Mouse (Mus musculus): ENCODE data around the gene Il27ra. TPM values are rescaled to one million over a fixed set of nuclear protein-coding genes. Genes with fewer than 3 reads are reported as not detected.
"Not testable (repeated sequence)": the region's sequence is repeated elsewhere in the genome, so short reads cannot be mapped to it uniquely, and the experiment has no call there.

Il27ra gene
- total RNA-seq, 2 experiments from 2014 or later: 0.90 to 1.9 TPM

- ATAC-seq (replicated peaks; ENCODE audit: poor library complexity, severe bottlenecking): peak; percentile 62
Observed at GRCm38 (mm10) chr8:83998231-83999056, 43.9 kb downstream of the Il27ra start.

GRCm38 (mm10) chr8:83997511-83998141 is 44.8 kb downstream of the Il27ra start, which contains the start of gene Samd1:
TSS of gene Samd1 (plus strand) at chr8:83997672.
- no peak for ATAC-seq (replicated peaks; ENCODE audit: poor library complexity, severe bottlenecking)

- peak; percentile 69 for ATAC-seq (replicated peaks; ENCODE audit: poor library complexity, severe bottlenecking)
Observed at GRCm38 (mm10) chr8:83996567-83997505, 45.6 kb downstream of the Il27ra start.

GRCm38 (mm10) chr8:83995973-83996372 is 46.4 kb downstream of the Il27ra start:
- no peak for ATAC-seq (replicated peaks; ENCODE audit: poor library complexity, severe bottlenecking)

- ATAC-seq (replicated peaks; ENCODE audit: poor library complexity, severe bottlenecking): no peak
Observed at GRCm38 (mm10) chr8:83994030-83994429, 48.4 kb downstream of the Il27ra start.

GRCm38 (mm10) chr8:83992488-83992887 is 49.9 kb downstream of the Il27ra start:
- no peak for ATAC-seq (replicated peaks; ENCODE audit: poor library complexity, severe bottlenecking)

GRCm38 (mm10) chr8:83990170-83990569 is 52.2 kb downstream of the Il27ra start:
- no peak for ATAC-seq (replicated peaks; ENCODE audit: poor library complexity, severe bottlenecking)

GRCm38 (mm10) chr8:83989243-83989642 is 53.1 kb downstream of the Il27ra start:
- ATAC-seq (replicated peaks; ENCODE audit: poor library complexity, severe bottlenecking): peak; percentile 96

GRCm38 (mm10) chr8:83983222-83983621 is 59.2 kb downstream of the Il27ra start:
- not testable (repeated sequence) for ATAC-seq (replicated peaks; ENCODE audit: poor library complexity, severe bottlenecking)

GRCm38 (mm10) chr8:83982449-83982848 is 59.9 kb downstream of the Il27ra start:
- ATAC-seq (replicated peaks; ENCODE audit: poor library complexity, severe bottlenecking): no peak

- no peak for ATAC-seq (replicated peaks; ENCODE audit: poor library complexity, severe bottlenecking)
Observed at GRCm38 (mm10) chr8:83981533-83981932, 60.9 kb downstream of the Il27ra start.

GRCm38 (mm10) chr8:83980845-83981244 is 61.5 kb downstream of the Il27ra start:
- ATAC-seq (replicated peaks; ENCODE audit: poor library complexity, severe bottlenecking): no peak

Other genes with a start within 250 kb of the Il27ra start
- gene Adgrl1, start 142.5 kb downstream of the Il27ra start, total RNA-seq (2014; fragmentation: Nextera tagmentation): 1.4 and 2.4 TPM in 2 replicates
- gene Adgrl1, start 142.5 kb downstream of the Il27ra start, total RNA-seq (2017): 2.4 and 3.6 TPM in 2 replicates
- gene Gm10644, start 87.4 kb downstream of the Il27ra start, total RNA-seq (2014; fragmentation: Nextera tagmentation): not detected in 2 replicates
- gene Gm10644, start 87.4 kb downstream of the Il27ra start, total RNA-seq (2017): not detected in 2 replicates
- gene Asf1b, start 87.1 kb downstream of the Il27ra start, total RNA-seq (2014; fragmentation: Nextera tagmentation): 36.8 and 53.8 TPM in 2 replicates
- 29.8 and 33.2 TPM in 2 replicates for gene Asf1b, start 87.1 kb downstream of the Il27ra start, total RNA-seq (2017)
- 36.4 and 39.3 TPM in 2 replicates for gene Prkaca, start 69.6 kb downstream of the Il27ra start, total RNA-seq (2014; fragmentation: Nextera tagmentation)
- gene Prkaca, start 69.6 kb downstream of the Il27ra start, total RNA-seq (2017): 18.2 and 20.3 TPM in 2 replicates
- 58.8 and 66.1 TPM in 2 replicates for gene Samd1, start 44.9 kb downstream of the Il27ra start, total RNA-seq (2014; fragmentation: Nextera tagmentation)
- 37.5 and 60.0 TPM in 2 replicates for gene Samd1, start 44.9 kb downstream of the Il27ra start, total RNA-seq (2017)
- gene 1700067K01Rik, start 41.1 kb downstream of the Il27ra start, total RNA-seq (2014; fragmentation: Nextera tagmentation): 2.3 TPM in 1 of 2 replicates, not detected in the other
- not detected in 2 replicates for gene 1700067K01Rik, start 41.1 kb downstream of the Il27ra start, total RNA-seq (2017)
- gene 2210011C24Rik, start 30.4 kb downstream of the Il27ra start, total RNA-seq (2014; fragmentation: Nextera tagmentation): not detected in 2 replicates
- not detected in 2 replicates for gene 2210011C24Rik, start 30.4 kb downstream of the Il27ra start, total RNA-seq (2017)
- not detected in 2 replicates for gene Palm3, start 21.1 kb downstream of the Il27ra start, total RNA-seq (2014; fragmentation: Nextera tagmentation)
- gene Palm3, start 21.1 kb downstream of the Il27ra start, total RNA-seq (2017): not detected in 2 replicates
- gene Rln3, start 2.4 kb upstream of the Il27ra start, total RNA-seq (2014; fragmentation: Nextera tagmentation): not detected in 2 replicates
- gene Rln3, start 2.4 kb upstream of the Il27ra start, total RNA-seq (2017): not detected in 2 replicates
- 0.90 and 1.5 TPM in 2 replicates for gene Gm10643, start 22.5 kb upstream of the Il27ra start, total RNA-seq (2014; fragmentation: Nextera tagmentation)
- gene Gm10643, start 22.5 kb upstream of the Il27ra start, total RNA-seq (2017): 0.34 and 1.8 TPM in 2 replicates
- 6.9 and 13.6 TPM in 2 replicates for gene Rfx1, start 24.2 kb upstream of the Il27ra start, total RNA-seq (2014; fragmentation: Nextera tagmentation)
- gene Rfx1, start 24.2 kb upstream of the Il27ra start, total RNA-seq (2017): 3.1 and 4.3 TPM in 2 replicates
- 19.9 and 23.9 TPM in 2 replicates for gene Dcaf15, start 62.2 kb upstream of the Il27ra start, total RNA-seq (2014; fragmentation: Nextera tagmentation)
- gene Dcaf15, start 62.2 kb upstream of the Il27ra start, total RNA-seq (2017): 15.2 and 16.9 TPM in 2 replicates
- gene Podnl1, start 83.4 kb upstream of the Il27ra start, total RNA-seq (2014; fragmentation: Nextera tagmentation): 0.41 TPM in 1 of 2 replicates, not detected in the other
- 0.26 TPM in 1 of 2 replicates, not detected in the other for gene Podnl1, start 83.4 kb upstream of the Il27ra start, total RNA-seq (2017)
- 11.8 and 13.5 TPM in 2 replicates for gene Cc2d1a, start 105.3 kb upstream of the Il27ra start, total RNA-seq (2014; fragmentation: Nextera tagmentation)
- gene Cc2d1a, start 105.3 kb upstream of the Il27ra start, total RNA-seq (2017): 4.2 and 9.0 TPM in 2 replicates
- gene 4930432K21Rik, start 105.4 kb upstream of the Il27ra start, total RNA-seq (2014; fragmentation: Nextera tagmentation): 1.2 TPM in 1 of 2 replicates, not detected in the other
- 1.2 and 1.8 TPM in 2 replicates for gene 4930432K21Rik, start 105.4 kb upstream of the Il27ra start, total RNA-seq (2017)
- gene Nanos3, start 142.6 kb upstream of the Il27ra start, total RNA-seq (2014; fragmentation: Nextera tagmentation): 3.5 and 9.6 TPM in 2 replicates
- gene Nanos3, start 142.6 kb upstream of the Il27ra start, total RNA-seq (2017): not detected in 2 replicates
- 4.6 and 8.1 TPM in 2 replicates for gene Zswim4, start 194.5 kb upstream of the Il27ra start, total RNA-seq (2014; fragmentation: Nextera tagmentation)
- 4.5 and 4.8 TPM in 2 replicates for gene Zswim4, start 194.5 kb upstream of the Il27ra start, total RNA-seq (2017)
- 145 and 151 TPM in 2 replicates for gene D8Ertd738e, start 207.1 kb upstream of the Il27ra start, total RNA-seq (2014; fragmentation: Nextera tagmentation)
- gene D8Ertd738e, start 207.1 kb upstream of the Il27ra start, total RNA-seq (2017): 66.2 and 88.3 TPM in 2 replicates
- gene Mri1, start 214.7 kb upstream of the Il27ra start, total RNA-seq (2014; fragmentation: Nextera tagmentation): 18.6 and 30.7 TPM in 2 replicates
- gene Mri1, start 214.7 kb upstream of the Il27ra start, total RNA-seq (2017): 14.0 and 26.3 TPM in 2 replicates
- gene Ccdc130, start 227.8 kb upstream of the Il27ra start, total RNA-seq (2014; fragmentation: Nextera tagmentation): 9.8 and 20.0 TPM in 2 replicates
- 10.6 and 10.8 TPM in 2 replicates for gene Ccdc130, start 227.8 kb upstream of the Il27ra start, total RNA-seq (2017)